Mouse (Mus musculus): ENCODE data around the gene Samd4. TPM values are rescaled to one million over a fixed set of nuclear protein-coding genes. Genes with fewer than 3 reads are reported as not detected.

Samd4 gene
- polyA plus RNA-seq, 1 experiment, result 54.3 TPM

GRCm38 (mm10) chr14:46881581-46882430 lies 848 bp upstream of the Samd4 start:
- Histone ChIP-seq H3K4me1 (ENCODE audit: control insufficient read depth, insufficient read depth, low read length) (no peaks in the 10 kb centered on the region), H3K27ac (ENCODE audit: insufficient read depth, low read length) (peak overlapping the region; percentile 88), H3K4me3 (ENCODE audit: insufficient read depth, low read length) (peak overlapping the region; percentile 52)
- no peak for TF ChIP-seq POLR2A (IDR thresholded peaks at IDR 0.05; ENCODE audit: low read depth, low read length)
- no peak for TF ChIP-seq CTCF (IDR thresholded peaks at IDR 0.05; ENCODE audit: borderline replicate concordance, insufficient read depth, low read length)

- H3K27ac ChIP-seq (ENCODE audit: insufficient read depth, low read length), result peak overlapping the region; percentile 98
- TF ChIP-seq CTCF (IDR thresholded peaks at IDR 0.05; ENCODE audit: borderline replicate concordance, insufficient read depth, low read length), result no peak
- TF ChIP-seq POLR2A (IDR thresholded peaks at IDR 0.05; ENCODE audit: low read depth, low read length), result peak; percentile 28
- H3K4me1 ChIP-seq (ENCODE audit: control insufficient read depth, insufficient read depth, low read length), result no peaks in the 10 kb centered on the region
- H3K4me3 ChIP-seq (ENCODE audit: insufficient read depth, low read length), result peak overlapping the region; percentile 89
Observed at GRCm38 (mm10) chr14:46883068-46883870, 615 bp downstream of the Samd4 start.

DNA sequence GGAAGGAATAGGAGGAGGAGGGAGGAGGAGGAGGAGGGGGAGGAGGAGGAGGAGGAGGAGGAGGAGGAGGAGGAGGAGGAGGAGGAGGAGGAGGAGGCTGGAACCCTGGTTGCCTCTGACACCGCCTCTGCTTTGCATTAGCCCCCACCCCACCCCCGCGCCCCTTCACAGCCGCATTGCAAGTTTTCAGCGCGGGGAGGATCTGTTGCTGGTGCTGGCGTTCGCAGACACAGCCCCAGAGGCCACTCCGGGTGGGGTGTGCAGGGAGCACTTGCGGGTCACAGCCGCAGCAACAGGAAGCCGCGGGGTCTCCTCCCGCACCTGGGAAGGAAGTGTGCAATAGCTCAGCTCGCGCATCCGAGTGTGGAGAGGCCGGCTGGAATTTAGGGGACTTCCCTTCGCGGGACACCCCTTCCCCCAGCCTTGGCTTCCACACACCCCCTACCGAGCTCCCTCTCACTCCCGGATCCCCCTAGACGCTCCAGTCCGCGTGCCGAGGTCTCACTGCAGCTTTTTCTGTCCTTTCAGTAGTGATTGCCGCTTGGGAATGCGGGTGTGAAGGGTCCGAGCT lies 1.3 kb downstream of the Samd4 start:
- TF ChIP-seq POLR2A (IDR thresholded peaks at IDR 0.05; ENCODE audit: low read depth, low read length) (peak; percentile 23), CTCF (IDR thresholded peaks at IDR 0.05; ENCODE audit: borderline replicate concordance, insufficient read depth, low read length) (no peak)
- H3K4me3 ChIP-seq (ENCODE audit: insufficient read depth, low read length), result peak overlapping the region; percentile 89
- no peaks in the 10 kb centered on the region; the same call in 1 of the 2 replicates for H3K4me1 ChIP-seq (ENCODE audit: control insufficient read depth, insufficient read depth, low read length)
- H3K27ac ChIP-seq (ENCODE audit: insufficient read depth, low read length), result peak overlapping the region; percentile 98

DNA sequence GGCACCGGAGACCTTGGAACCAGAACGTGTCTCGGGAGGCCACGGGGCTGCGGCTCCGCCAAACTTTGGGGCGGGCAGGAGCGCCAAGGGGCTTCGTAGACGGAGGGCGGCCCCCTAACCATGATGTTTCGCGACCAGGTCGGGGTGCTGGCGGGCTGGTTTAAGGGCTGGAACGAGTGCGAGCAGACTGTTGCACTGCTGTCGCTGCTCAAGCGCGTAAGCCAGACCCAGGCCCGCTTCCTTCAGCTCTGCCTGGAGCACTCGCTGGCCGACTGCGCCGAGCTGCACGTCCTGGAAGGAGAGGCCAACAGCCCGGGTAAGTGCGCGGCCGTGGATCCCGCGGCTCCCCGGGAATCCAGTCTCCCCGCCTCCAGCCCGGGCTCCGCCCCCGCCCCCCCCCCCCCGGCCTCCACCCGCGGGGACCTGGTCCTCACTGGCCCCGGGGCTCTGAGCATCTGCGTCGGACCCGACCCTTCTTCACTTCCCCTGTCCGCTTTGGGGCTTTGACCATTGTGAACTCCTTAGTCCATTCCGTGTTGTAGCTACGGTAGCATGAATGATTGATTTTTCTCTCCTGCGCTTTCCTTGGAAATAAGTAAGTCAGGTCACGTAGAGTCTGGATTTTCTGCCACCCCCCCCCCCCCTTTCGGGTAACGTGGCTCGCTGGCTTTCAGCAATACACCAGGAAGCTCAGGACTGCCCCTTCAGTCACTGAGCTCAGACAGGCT lies 2.2 kb downstream of the Samd4 start:
- TF ChIP-seq CTCF (IDR thresholded peaks at IDR 0.05; ENCODE audit: borderline replicate concordance, insufficient read depth, low read length), result no peak
- peak; percentile 85 for TF ChIP-seq POLR2A (IDR thresholded peaks at IDR 0.05; ENCODE audit: low read depth, low read length)
- H3K4me1 ChIP-seq (ENCODE audit: control insufficient read depth, insufficient read depth, low read length), result no peaks in the 10 kb centered on the region; the same call in 1 of the 2 replicates

DNA sequence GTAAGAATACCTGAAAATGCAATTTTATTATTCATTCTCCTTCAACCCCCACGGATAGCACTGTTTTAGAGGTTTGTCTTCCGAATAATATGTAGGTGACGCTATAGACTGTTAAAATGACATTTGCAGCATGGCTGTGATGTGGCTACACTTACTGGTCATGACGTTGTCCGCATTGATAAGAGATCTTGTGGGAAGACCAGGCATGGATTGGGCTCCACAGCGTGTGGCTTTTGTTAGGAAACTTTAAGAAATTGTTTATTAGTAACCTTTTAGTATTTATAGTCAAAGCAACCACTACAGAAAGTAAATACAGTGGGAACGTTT lies 2.7 kb downstream of the Samd4 start:
- H3K4me3 ChIP-seq (ENCODE audit: insufficient read depth, low read length), result peak overlapping the region; percentile 89
- TF ChIP-seq CTCF (IDR thresholded peaks at IDR 0.05; ENCODE audit: borderline replicate concordance, insufficient read depth, low read length) (no peak), POLR2A (IDR thresholded peaks at IDR 0.05; ENCODE audit: low read depth, low read length) (peak; percentile 43)
- H3K27ac ChIP-seq (ENCODE audit: insufficient read depth, low read length), result peak overlapping the region; percentile 98
- no peaks in the 10 kb centered on the region; the same call in 1 of the 2 replicates for H3K4me1 ChIP-seq (ENCODE audit: control insufficient read depth, insufficient read depth, low read length)

More for the DNA sequence above, 2.2 kb downstream of the Samd4 start:
- Histone ChIP-seq H3K4me3 (ENCODE audit: insufficient read depth, low read length) (peak overlapping the region; percentile 89), H3K27ac (ENCODE audit: insufficient read depth, low read length) (peak overlapping the region; percentile 98)

DNA sequence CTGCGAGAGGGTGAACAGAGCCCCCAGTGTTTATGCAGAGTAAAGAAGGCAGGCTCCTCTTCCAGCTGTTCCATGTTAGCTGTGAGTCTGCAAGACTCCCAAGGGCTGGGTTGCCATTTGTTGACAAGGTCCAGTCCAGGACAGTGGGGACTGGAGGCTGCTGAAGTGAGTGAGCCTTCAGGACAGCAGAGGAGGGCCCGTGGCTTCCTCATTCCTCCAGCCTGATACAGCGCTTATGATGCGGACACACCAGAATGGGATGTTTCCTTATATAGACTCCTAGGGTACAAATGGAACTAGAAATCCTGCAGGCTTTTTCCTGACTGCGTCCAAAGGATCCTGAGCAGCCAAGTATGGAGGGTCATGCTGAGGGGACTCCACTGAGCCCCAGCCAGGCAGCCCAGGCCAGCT lies 3.2 kb downstream of the Samd4 start:
- TF ChIP-seq POLR2A (IDR thresholded peaks at IDR 0.05; ENCODE audit: low read depth, low read length), result peak; percentile 73
- no peak for TF ChIP-seq CTCF (IDR thresholded peaks at IDR 0.05; ENCODE audit: borderline replicate concordance, insufficient read depth, low read length)
- Histone ChIP-seq H3K4me3 (ENCODE audit: insufficient read depth, low read length) (peak overlapping the region; percentile 89), H3K27ac (ENCODE audit: insufficient read depth, low read length) (peak overlapping the region; percentile 98), H3K4me1 (ENCODE audit: control insufficient read depth, insufficient read depth, low read length) (no peaks in the 10 kb centered on the region; the same call in 1 of the 2 replicates)

DNA sequence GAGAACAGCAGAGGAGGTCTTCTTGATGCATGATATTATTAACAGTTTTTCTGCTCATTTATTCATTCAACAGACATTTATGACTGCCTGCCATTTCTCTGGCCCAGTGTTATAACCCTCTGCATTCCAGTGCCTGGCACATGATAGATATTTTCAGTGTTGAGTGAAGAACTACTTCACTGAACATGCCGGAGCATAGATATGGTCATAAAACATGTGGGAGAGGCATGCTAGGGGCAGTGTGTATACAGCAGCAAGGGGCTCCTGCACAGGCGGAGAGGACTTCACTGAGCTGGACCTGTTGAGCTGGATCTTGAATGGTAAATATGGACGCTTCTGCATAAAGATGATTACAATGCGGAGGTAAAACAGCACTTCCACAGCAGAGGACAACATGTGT lies 6.4 kb downstream of the Samd4 start:
- no peak overlapping the region for H3K27ac ChIP-seq (ENCODE audit: insufficient read depth, low read length)
- TF ChIP-seq POLR2A (IDR thresholded peaks at IDR 0.05; ENCODE audit: low read depth, low read length), result no peak
- TF ChIP-seq CTCF (IDR thresholded peaks at IDR 0.05; ENCODE audit: borderline replicate concordance, insufficient read depth, low read length), result no peak
- H3K4me3 ChIP-seq (ENCODE audit: insufficient read depth, low read length), result no peak overlapping the region
- H3K4me1 ChIP-seq (ENCODE audit: control insufficient read depth, insufficient read depth, low read length), result peaks cover 1% of the 10 kb centered on the region; the same call in 1 of the 2 replicates

DNA sequence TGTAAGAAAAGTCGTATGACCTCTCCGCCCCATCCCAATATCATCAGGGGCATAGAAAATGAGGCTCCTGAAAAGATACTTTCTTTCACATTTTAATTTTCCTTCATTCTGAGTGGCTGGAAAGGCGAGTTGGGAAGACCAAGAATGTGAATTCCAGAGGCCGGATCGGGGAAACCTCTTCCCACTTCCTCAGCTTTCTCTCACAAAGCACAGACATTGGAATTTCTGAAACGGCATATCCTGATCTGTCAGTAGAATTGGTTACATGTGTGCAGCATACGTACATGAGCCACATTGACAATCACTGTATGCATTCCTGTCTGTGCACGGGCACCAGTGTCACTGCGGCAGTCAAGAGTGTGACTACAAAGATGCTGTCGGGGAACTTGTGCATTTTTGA lies 11.3 kb downstream of the Samd4 start:
- Histone ChIP-seq H3K27ac (ENCODE audit: insufficient read depth, low read length) (peak overlapping the region; percentile 55; the same call in 1 of the 2 replicates), H3K4me1 (ENCODE audit: control insufficient read depth, insufficient read depth, low read length) (peaks cover 22% of the 10 kb centered on the region), H3K4me3 (ENCODE audit: insufficient read depth, low read length) (no peak overlapping the region)
- no peak for TF ChIP-seq CTCF (IDR thresholded peaks at IDR 0.05; ENCODE audit: borderline replicate concordance, insufficient read depth, low read length)
- no peak for TF ChIP-seq POLR2A (IDR thresholded peaks at IDR 0.05; ENCODE audit: low read depth, low read length)

DNA sequence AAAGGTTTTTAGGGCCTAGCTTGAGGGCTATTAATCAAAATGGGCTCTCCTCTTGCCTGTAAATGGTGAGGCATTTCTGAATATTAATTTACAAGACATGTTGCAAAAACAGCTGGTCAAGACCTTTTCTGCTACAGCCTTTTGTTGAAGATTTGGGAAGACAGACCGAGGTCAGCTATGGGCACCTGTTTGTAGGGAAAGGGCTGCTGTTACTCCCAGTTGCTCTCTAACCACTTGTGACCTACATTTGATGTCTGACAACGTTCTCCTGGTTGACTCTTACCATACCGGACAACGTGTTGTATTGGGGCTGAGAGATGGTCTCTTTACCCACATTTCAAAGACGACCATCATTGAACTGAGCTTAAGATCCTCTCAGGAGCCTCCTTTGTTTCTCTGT lies 15.3 kb downstream of the Samd4 start:
- Histone ChIP-seq H3K27ac (ENCODE audit: insufficient read depth, low read length) (peak overlapping the region; percentile 37), H3K4me3 (ENCODE audit: insufficient read depth, low read length) (no peak overlapping the region), H3K4me1 (ENCODE audit: control insufficient read depth, insufficient read depth, low read length) (peaks cover 27% of the 10 kb centered on the region)
- TF ChIP-seq CTCF (IDR thresholded peaks at IDR 0.05; ENCODE audit: borderline replicate concordance, insufficient read depth, low read length), result no peak
- TF ChIP-seq POLR2A (IDR thresholded peaks at IDR 0.05; ENCODE audit: low read depth, low read length), result no peak
